Mouse (Mus musculus) heart, postnatal 0 days (tissue): ENCODE results near the gene Crcp.

Source experiments
- CTCF ChIP-seq: IDR thresholded peaks from 2 replicates; pipeline ENCODE4 v1.5.1; 2016; ENCODE audit warnings: antibody characterized with exemption, control low read depth, low read depth
- EP300 ChIP-seq: IDR thresholded peaks from 2 replicates; pipeline ENCODE4 v1.6.1; 2016; ENCODE audit warnings: antibody characterized with exemption, low read depth

DNA sequence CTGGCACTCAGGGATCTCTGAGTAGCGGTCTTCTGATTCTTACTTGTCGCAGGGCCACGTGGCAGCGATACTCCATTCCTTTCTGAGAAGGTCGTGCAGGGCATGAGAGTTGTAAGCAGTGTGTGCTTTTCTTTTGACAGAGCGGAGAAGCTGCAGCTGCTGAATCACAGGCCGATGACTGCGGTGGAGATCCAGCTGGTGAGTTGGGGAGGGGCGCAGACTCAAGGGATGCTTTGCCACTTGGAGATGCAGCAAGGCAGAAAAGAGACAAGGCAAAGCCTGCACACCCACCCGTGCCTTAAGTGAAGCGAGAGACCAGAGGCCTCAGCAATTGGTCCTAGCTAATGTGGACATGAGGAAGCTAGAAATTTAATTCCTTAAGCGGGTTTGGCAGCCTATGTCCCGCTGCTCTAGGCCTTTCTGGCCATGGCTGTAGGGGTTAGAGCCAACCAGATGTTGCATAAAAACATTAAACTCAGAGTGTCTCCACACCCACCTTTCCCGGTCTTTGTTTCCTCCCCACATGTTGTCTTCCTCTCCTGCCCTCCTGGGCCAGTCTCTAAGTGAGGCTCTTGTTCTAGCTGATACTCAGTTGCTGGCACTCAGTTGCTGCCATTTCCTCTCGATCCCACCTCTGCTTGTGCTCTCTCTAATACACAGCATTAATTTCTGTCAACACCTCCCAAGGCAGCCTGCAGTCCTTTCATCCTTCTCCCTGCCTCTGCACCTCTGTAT, 19.9 kb downstream of the Crcp start:
- TF ChIP-seq CTCF: no peak
- no peak for TF ChIP-seq EP300
